Mouse (Mus musculus) urinary bladder, postnatal 10 days (tissue): ENCODE measurements around the gene Kyat1.

ENCODE experiments used
- DNase-seq: peaks from one replicate; pipeline ENCODE4 v3.0.0; 2022; ENCODE audit warnings: low spot score

Gene Kyat1

DNA sequence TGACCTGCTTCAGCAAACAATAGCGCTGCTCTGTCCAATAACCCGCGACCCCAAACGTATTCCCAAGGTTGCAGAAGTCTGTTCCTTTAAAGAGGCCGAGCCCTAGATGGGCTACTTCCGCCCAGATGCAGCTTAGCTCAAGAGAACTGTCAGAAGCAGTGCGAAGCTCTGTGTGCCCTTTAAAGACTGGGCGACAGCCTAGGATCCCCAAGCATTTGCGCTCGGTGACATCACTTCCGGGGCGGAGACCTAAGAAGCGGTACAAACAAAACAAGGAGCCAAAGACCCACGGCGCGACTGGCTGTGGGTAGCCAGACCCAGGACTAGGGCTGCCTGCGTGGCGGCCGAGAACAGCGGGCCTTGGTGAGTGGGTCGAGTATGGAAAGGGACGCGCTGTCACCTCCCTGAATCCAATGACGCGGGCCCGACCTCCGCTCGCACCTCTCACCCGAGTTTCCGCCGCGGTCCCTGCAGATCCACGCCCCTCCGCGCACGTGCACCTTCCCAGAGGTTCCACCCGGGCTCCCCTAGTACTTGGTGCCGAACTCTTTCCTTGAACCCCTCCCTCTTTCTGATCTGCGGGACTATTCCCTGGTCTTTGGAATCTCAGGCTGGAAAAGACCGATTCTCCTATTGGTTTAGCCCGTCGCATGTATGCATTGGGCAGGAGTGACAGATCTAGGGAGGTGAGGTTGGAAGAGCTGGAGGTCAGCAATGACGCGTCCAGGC lies at the start of gene Kyat1:
Gene Kyat1 (minus strand): TSS at position 219 of the 729 bp plus-strand sequence.
- peak; percentile 78 for DNase-seq

GRCm38 (mm10) chr2:30253809-30254208 lies 48.2 kb upstream of the Kyat1 start:
- DNase-seq, result no peak

DNA sequence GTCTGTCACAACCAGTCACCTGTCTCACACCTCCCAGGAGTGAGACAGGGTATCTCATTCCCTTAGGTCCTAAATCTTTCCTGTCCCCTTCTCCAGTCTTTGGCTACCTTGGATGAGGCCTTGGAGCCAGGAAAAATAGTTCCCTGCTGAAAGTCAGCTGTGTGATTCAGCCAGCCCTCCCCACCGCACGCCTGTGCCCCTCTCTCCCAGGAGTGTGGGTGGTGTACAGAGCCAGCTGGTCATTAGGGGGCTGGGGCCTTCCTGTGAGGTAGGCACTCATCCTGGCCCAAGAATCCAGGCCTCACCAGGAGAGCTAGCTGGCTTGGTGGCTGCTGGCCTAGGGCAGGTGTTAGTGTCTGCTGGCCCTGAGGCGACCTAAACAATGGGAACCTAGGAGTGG lies 46.9 kb upstream of the Kyat1 start:
- no peak for DNase-seq

GRCm38 (mm10) chr2:30251417-30252104 lies 45.9 kb upstream of the Kyat1 start:
- DNase-seq, result no peak

- no peak for DNase-seq
These were observed 44.8 kb upstream of the Kyat1 start for GRCm38 (mm10) chr2:30250166-30251128.

- DNase-seq, result no peak
These were observed 43.5 kb upstream of the Kyat1 start for GRCm38 (mm10) chr2:30249182-30249581.

GRCm38 (mm10) chr2:30247681-30248080 lies 42.0 kb upstream of the Kyat1 start:
- DNase-seq, result no peak

DNA sequence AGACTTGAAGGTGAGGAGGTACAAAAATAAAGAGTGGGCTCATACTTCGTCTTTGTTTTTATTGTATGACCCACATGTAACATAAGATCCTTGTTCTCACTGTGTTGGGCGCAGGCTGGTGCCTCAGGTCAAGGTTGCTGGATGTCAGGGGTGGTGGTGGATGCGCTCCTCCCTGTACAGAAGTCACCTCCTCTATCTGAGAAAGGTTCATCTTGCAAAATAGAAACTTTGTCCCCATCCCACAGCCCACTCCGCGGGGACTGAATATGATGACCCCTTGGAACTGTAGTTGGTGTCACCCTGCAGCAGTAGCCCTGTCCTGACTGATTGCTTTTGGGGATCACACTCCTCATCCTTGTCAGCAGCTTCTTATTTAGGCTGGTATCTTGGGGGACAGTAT lies 41.4 kb upstream of the Kyat1 start:
- no peak for DNase-seq

- DNase-seq, result no peak
These were observed 39.0 kb upstream of the Kyat1 start for GRCm38 (mm10) chr2:30244595-30245178.

- DNase-seq, result no peak
These were observed 37.7 kb upstream of the Kyat1 start for GRCm38 (mm10) chr2:30243391-30243790.

DNA sequence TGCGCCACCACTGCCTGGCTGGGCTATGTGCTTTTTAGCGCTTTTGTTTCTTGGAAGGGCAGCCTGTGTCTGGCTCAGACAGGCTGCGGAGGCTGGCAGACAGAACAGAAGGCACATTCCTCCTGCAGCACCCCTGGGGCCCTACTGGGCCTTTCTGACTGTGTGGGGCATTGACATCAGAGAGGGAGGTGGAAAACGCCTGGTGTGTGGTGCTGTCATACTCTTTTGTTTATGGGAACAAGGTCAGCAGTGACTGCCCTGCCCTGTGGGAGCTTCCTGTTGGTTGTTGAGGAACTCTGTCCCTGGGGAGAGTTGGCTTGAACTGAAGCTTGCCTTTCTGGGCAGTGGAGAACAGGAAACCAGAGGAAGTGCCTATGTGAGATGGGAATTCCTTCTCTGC lies 36.9 kb upstream of the Kyat1 start:
- DNase-seq, result no peak

GRCm38 (mm10) chr2:30240267-30240666 lies 34.6 kb upstream of the Kyat1 start, which contains the start of gene Gm28035:
Gene Gm28035, plus strand, starts transcription at chr2:30240567.
- no peak for DNase-seq

GRCm38 (mm10) chr2:30239777-30240176 lies 34.1 kb upstream of the Kyat1 start:
- DNase-seq, result no peak

DNA sequence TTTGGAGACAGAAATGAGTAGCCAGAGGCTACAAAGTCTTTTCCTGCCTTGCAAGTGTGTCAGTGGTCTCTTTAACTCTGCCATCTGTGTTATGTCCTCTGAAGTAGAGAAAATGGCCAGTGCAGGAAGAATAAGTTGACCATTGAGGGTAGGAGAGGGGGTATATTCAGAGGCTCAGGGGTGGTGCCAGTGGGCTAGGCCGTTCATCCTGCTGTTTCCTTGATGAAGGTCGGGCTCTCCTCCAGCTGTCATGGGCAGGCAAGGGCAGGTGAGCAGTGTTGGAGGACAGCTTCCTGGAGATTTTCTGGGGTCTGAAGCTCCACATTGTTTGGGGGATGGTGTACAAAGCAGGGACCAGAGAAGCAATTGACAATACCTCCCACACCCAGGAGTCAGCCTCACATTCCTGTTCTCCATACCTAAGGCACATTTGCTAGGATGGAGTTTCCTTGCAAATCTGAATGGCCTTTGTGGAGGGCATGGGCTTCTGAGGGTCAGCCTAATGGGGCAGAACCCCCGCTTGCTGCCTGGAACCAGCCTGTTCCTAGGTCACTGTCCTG lies 33.3 kb upstream of the Kyat1 start:
- no peak for DNase-seq

- DNase-seq, result no peak
These were observed 32.2 kb upstream of the Kyat1 start for GRCm38 (mm10) chr2:30237881-30238280.

GRCm38 (mm10) chr2:30237199-30237880 lies 31.7 kb upstream of the Kyat1 start, which contains the start of gene Lrrc8a:
Gene Lrrc8a, plus strand, starts transcription at chr2:30237715.
- peak; percentile 100 for DNase-seq

- no peak for DNase-seq
These were observed 31.0 kb upstream of the Kyat1 start for GRCm38 (mm10) chr2:30236426-30237198.

DNA sequence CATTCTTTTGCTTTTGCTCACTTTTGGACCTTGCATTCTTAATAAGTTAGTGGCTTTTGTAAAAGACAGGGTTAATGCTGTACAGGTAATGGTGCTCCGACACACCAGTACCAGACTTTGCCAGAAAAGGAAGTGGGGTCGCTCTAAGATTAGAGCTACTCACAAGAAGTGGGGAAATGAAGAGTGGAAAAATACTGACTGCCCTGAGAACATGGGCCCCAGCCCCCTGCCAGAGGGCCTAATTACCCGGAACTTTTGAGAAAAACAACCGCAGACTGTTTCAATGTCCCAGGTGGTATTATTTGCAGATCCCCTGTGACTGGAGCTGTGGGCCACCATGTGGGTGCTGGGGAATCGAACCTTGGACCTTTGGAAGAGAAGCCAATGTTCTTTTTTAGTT lies 29.9 kb upstream of the Kyat1 start:
- DNase-seq, result no peak

DNA sequence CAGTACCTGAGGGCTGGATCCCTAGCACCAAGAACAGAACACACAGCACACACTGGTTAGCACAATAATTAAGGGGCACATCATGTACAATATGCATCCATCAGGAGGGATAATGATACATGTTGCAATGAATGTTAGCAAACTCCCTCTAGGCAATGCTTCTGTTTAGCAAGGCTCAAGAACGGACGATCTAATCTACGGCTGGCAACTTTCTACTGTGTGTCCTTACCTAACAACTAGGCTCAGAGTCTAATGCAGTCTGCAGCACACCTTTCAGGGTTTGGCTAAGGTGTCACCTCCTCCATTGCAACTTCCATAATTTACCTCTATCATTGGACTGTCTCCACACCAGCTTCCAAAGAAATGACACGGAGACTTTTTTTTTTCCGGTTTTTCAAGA lies 10.6 kb upstream of the Kyat1 start:
- DNase-seq, result no peak

DNA sequence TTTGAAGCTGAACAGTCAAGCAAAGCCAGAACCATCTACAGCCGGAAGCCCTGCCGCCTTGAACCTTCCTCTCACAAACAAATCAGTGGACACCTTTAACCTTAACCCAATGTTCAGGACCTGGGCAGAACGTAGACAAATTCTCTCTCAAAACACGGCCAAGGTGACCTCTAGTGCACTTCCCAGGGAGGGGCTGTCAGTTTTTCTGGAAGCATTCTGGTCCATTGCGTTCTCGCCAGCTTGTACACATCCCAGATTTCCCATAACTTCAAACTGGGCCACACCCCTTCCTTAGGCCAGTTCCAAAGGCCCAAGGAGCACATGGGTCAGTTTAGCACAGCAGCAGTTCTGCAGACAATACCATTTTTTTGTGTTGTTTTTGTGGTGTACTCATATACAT lies 9.8 kb upstream of the Kyat1 start:
- DNase-seq, result no peak
